Mouse (Mus musculus) left cerebral cortex, postnatal 14 days (tissue): Measurements from ENCODE around the gene Armc9. TPM values are rescaled to one million over a fixed set of nuclear protein-coding genes. Genes with fewer than 3 reads are reported as not detected.
A peak's percentile ranks its signal among the peaks of the same experiment; 100 is the strongest.

ENCODE experiments used
- DNase-seq, 2 experiments: peaks; one replicate each; pipeline ENCODE4 v3.0.0; 2021 to 2022; ENCODE audit warnings: low spot score in 2 of 2, mixed read lengths in 1 of 2
- intact Hi-C: fragments of 180-260 bp; cut with DNase I; formaldehyde crosslinking; loops from one replicate; pipeline ENCODE4 v1.15.1; 2025
- total RNA-seq, 2 experiments: library from RNA; stranded (reverse); gene quantifications; 2 replicates each; pipeline ENCODE4 v1.2.3; 2021

The Armc9 gene
- total RNA-seq, 2 experiments from 2014 or later, result 37.6 to 40.2 TPM

- intact Hi-C loops, result no loop called here
- peak; percentile 55 to 59 for DNase-seq
These were observed 148.7 kb downstream of the Armc9 start for GRCm38 (mm10) chr1:86303063-86303872.

DNA sequence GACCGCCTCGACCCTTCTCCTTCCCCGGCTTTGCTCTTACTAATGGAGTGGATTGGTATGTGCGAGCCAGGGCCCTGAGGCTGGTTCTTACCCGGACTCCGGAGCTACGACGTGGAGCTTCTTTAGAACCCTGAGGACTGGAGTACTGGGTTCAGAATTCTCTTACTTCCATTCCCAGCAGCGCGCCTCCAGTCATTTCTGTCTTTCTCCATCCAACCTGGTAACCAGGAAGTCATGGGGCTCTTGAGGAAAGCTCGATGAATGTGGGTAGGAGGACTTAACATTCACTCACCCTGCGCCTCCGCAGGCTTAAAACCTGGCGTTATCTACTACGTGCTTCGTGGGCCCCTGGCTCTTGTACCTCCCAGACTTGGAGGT, 149.3 kb downstream of the Armc9 start:
- DNase-seq, result no peak

DNA sequence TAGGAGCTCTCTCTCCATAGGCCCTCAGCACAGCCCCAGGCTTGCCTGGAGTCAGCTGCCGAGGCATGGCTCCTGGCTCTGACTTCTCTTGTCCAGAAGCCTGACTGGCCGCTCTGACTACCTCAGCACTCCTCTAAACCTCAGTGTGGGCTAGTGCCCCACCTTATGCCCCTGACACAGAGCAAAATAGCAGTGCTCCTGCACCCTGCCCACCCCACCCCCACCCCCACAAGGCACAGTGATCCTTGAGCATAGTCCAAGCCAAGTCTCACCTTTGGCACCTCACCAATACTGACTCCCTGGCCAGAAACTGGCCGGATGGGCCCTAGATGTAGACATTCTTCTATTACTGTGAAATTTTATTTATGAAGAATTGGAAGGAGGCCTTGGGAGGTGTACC, 152.1 kb downstream of the Armc9 start:
- intact Hi-C loops, result no loop called here
- DNase-seq, result no peak

More for the DNA sequence above, 149.3 kb downstream of the Armc9 start:
- intact Hi-C loops, result no loop called here

- intact Hi-C loops, result no loop called here
These were observed 152.7 kb downstream of the Armc9 start for GRCm38 (mm10) chr1:86307177-86307762.

GRCm38 (mm10) chr1:86307871-86308641, 153.5 kb downstream of the Armc9 start:
- DNase-seq, result no peak
- intact Hi-C loops, result no loop called here

More at GRCm38 (mm10) chr1:86307177-86307762, 152.7 kb downstream of the Armc9 start:
- DNase-seq, result no peak

GRCm38 (mm10) chr1:86309270-86309833, 154.8 kb downstream of the Armc9 start:
- intact Hi-C loops, result no loop called here

GRCm38 (mm10) chr1:86310536-86311310, 156.1 kb downstream of the Armc9 start:
- intact Hi-C loops, result no loop called here
- no peak for DNase-seq

More at GRCm38 (mm10) chr1:86309270-86309833, 154.8 kb downstream of the Armc9 start:
- no peak for DNase-seq

DNA sequence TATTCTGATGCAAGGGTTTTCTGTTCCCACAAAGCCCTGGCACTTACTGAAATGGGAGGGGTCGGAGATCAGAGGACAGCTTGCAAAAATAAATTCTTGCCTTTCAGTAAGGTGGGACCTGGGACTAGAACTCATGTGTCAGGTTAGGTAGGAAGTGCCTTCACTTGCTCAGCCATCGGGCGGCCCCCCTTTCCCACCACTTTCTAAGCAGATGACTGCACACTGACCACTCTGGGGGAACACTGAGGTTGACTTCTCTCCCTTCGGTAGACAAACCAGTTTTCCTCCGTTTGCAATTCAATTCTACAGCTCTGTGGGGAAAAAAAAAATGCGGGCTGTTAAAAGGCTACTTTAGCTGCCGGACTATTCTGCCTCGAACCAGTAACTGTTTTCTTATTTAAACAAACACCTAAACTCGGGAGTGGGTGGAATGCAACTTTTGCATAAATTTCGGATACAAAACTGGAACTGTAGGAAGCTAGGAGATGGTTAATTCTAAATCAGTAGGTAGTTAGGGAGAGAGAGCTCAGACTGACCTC, 157.0 kb downstream of the Armc9 start:
- DNase-seq, result no peak
- intact Hi-C loops, result no loop called here

- intact Hi-C loops, result no loop called here
These were observed 157.7 kb downstream of the Armc9 start for GRCm38 (mm10) chr1:86312269-86312668.

GRCm38 (mm10) chr1:86313096-86313771, 158.7 kb downstream of the Armc9 start:
- intact Hi-C loops, result no loop called here
- no peak for DNase-seq

More at GRCm38 (mm10) chr1:86312269-86312668, 157.7 kb downstream of the Armc9 start:
- no peak for DNase-seq

DNA sequence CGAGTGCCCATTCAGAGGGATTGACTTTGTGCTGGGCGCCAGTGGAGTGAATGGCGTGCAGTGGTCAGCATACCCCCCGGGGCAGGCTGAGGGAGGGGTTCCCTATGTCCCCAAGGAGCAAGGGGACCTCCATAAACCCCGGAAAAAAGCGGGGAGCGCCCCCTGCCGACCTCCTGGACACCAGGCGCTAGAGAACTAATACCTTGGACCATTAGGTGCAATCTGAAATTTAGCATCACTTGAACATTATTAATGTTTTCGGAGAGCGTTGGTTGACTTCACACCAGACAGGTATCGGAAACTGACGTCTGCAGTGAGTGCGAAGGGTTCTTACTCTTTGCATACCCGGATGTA, 159.2 kb downstream of the Armc9 start:
- intact Hi-C loops, result no loop called here
- peak in 1 of 2 experiments; percentile 23 for DNase-seq

DNA sequence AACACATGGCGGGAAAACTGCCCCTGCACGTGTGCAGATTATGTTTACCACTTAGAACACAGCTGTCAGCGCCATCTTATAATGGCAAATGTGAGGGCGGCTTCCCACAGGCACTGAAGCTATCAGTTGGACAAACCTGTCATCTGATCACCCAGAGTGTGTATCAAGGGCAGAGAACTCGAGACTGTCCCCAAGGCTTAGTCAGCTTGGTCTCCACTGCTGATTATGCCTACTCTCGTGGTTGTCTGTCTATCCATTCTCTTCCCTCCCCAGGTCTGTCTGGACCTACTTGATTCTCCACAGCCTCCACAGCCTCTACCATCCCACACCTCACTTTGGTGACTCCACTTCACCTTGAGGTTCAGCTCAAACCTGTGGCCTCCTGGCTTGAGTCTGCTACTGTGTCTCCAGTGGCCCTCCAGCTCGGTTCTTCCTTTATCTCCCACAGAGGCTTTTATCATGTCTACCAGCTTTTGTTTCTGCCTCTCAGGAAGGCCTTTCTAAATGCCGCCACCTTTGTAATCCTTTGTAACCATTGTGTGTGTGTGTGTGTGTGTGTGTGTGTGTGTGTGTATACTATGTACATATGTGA, 166.3 kb downstream of the Armc9 start:
- no peak for DNase-seq
- intact Hi-C loops, result no loop called here

Other genes starting within 250 kb of the Armc9 start
- gene 4933407L21Rik, start 226.3 kb upstream of the Armc9 start, total RNA-seq, result 1 to 10 TPM; 7.8 to 9.6 TPM
- gene Gpr55, start 193.8 kb upstream of the Armc9 start, total RNA-seq, result under 1 TPM; 0.11 TPM
- gene Spata3, start 138.0 kb upstream of the Armc9 start, total RNA-seq, result under 1 TPM; 0.46 to 0.47 TPM
- gene 2810459M11Rik, start 108.9 kb upstream of the Armc9 start, total RNA-seq, result 1 to 10 TPM; 5.2 to 7.5 TPM
- gene Psmd1, start 90.4 kb upstream of the Armc9 start, total RNA-seq, result 100 to 1,000 TPM; 110 to 112 TPM
- under 1 TPM; 0.22 to 0.25 TPM for gene Htr2b, start 42.8 kb upstream of the Armc9 start, total RNA-seq
- 1 to 10 TPM; 2.0 to 4.1 TPM for gene Gm21972, start 21.1 kb upstream of the Armc9 start, total RNA-seq
- 1 to 10 TPM; 1.3 to 2.1 TPM for gene B3gnt7, start 148.1 kb downstream of the Armc9 start, total RNA-seq
- gene Ncl, start 204.6 kb downstream of the Armc9 start, total RNA-seq, result 100 to 1,000 TPM; 146 to 149 TPM